Mouse (Mus musculus) adrenal gland, adult 18-20 months (tissue): ENCODE measurements around the gene Bpifb1. TPM values are rescaled to one million over a fixed set of nuclear protein-coding genes. Genes with fewer than 3 reads are reported as not detected.
"Not testable (repeated sequence)": the region's sequence is repeated elsewhere in the genome, so short reads cannot be mapped to it uniquely, and the experiment has no call there.

Source experiments
- DNase-seq, 2 experiments: peaks; one replicate each; pipeline ENCODE4 v3.0.0; 2021 to 2022; ENCODE audit warnings: low spot score in 2 of 2
- long read RNA-seq, 2 experiments: library from polyadenylated mRNA; stranded (forward); transcript quantifications; one replicate each; pipeline ENCODE4 v2.0.0; 2021
- total RNA-seq, 2 experiments: library from RNA; stranded (reverse); gene quantifications; 1 replicate in 1 of 2; 2 replicates in 1 of 2; pipeline ENCODE4 v1.2.3; 2021

Gene Bpifb1
- total RNA-seq, result not detected
- long read RNA-seq, experiment 1, result 0 reads
- long read RNA-seq, experiment 2, result 0 reads

- no peak for DNase-seq
Measured at GRCm38 (mm10) chr2:154190546-154191258, at the start of gene Bpifb1. Gene Bpifb1, plus strand, starts transcription at chr2:154190818.

DNA sequence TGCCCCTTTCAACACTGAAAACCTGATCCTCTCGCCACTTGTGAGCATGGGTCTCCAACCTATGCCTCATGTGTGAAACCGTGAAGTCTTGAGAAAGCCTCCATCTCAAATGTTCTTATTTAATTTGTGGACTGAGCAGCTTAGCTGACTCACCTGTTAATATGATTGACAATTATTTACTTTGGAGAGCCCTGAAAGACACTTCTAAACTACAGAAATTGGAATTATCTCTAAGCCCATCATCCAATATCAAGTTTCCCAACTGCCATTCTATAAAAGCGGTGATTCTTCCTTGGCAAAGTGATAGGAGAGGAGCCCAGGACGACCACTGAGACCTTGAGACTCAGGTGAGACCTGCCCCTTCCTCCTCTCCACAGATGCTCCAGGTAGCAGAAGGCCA is 48.0 kb upstream of the Bpifb1 start, which contains the start of gene Bpifa1:
Bpifa1 (plus strand) TSS at position 301 of the 400 bp plus-strand sequence.
- DNase-seq, result no peak

- no peak for DNase-seq
Measured at GRCm38 (mm10) chr2:154143735-154144134, 46.9 kb upstream of the Bpifb1 start.

- DNase-seq, result no peak
Measured at GRCm38 (mm10) chr2:154147496-154147895, 43.1 kb upstream of the Bpifb1 start.

- DNase-seq, result peak; percentile 45 to 53
Measured at GRCm38 (mm10) chr2:154158433-154158832, 32.2 kb upstream of the Bpifb1 start.

DNA sequence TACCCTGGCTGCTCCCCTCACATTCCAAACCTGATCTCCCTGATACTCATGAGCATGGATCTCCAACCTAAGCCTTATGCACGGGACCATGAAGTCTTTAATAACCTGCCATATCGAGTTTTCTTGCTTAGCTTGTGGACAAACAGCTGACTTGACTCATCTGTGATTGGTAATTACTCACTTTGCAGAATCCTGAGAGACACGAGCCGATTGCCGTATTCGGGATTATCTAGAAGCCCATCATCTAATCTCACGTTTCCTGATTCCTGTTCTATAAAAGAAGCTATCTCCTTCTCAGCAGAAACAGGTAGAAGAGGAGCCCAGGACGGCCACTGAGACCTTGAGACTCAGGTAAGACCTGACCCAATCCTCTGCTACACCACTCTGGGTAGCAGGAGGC is 28.3 kb upstream of the Bpifb1 start, which contains the start of gene Bpifa5:
Bpifa5 (plus strand) TSS at position 301 of the 400 bp plus-strand sequence.
- DNase-seq, result no peak

GRCm38 (mm10) chr2:154163306-154163705 is 27.3 kb upstream of the Bpifb1 start:
- no peak for DNase-seq

- DNase-seq, result no peak
Measured at GRCm38 (mm10) chr2:154169172-154169571, 21.4 kb upstream of the Bpifb1 start.

GRCm38 (mm10) chr2:154171621-154172020 is 19.0 kb upstream of the Bpifb1 start:
- no peak for DNase-seq

GRCm38 (mm10) chr2:154173313-154173712 is 17.3 kb upstream of the Bpifb1 start:
- no peak for DNase-seq

DNA sequence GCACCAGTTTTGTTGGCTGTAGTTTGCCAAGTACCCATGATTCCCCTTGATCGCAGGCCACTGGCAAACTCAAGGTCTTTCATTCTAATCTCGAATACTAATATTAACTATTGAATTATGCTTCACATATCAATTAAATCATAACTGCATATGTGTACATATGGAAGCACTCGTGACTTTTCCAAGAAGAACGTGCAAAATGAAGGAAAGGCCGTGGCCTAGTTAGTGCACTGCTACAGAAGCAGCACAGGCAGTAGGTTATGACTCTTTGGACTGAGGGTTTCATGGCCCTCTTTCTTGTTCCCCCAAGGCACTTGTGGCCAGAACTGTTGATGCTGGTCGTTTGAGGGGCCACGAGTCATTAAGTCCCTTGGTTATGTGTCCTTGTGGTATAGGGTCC is 8.7 kb upstream of the Bpifb1 start:
- not testable (repeated sequence) for DNase-seq

DNA sequence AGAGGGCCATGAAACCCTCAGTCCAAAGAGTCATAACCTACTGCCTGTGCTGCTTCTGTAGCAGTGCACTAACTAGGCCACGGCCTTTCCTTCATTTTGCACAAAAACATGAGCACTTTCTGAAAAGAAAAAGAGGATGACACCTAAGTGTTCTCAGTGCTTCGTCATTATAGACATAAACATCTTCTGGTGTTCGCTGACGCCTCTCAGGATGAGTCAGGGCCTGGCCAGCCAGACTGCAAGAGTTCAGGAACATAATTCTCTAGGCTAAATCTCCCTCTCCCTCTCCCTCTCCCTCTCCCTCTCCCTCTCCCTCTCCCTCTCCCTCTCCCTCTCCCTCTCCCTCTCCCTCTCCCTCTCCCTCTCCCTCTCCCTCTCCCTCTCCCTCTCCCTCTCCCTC is 7.6 kb upstream of the Bpifb1 start:
- not testable (repeated sequence) for DNase-seq

DNA sequence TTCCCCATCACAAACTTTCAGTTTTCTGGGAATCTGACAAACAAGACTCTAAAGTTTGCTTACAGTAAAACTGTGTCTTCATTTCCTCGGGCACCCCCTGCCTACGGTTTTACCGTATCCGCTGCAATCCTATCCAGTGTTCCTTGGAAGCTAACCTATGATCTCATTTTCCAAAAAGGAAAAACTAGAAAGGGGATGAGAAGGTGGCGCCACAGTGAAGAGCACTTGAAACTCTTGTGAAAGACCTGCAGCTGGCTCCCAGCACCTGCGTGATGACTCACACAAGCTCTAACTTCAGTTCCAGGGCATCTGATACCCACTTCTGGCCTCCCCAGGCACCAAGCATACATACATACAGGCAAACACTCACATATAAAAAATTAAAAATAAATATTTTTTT is 5.3 kb upstream of the Bpifb1 start:
- DNase-seq, result no peak

- DNase-seq, result no peak
Measured at GRCm38 (mm10) chr2:154185748-154186147, 4.9 kb upstream of the Bpifb1 start.

GRCm38 (mm10) chr2:154187468-154187867 is 3.1 kb upstream of the Bpifb1 start:
- no peak for DNase-seq

- no peak for DNase-seq
Measured at GRCm38 (mm10) chr2:154189877-154190434, 662 bp upstream of the Bpifb1 start.

GRCm38 (mm10) chr2:154192141-154192540 is 1.5 kb downstream of the Bpifb1 start:
- DNase-seq, result no peak

DNA sequence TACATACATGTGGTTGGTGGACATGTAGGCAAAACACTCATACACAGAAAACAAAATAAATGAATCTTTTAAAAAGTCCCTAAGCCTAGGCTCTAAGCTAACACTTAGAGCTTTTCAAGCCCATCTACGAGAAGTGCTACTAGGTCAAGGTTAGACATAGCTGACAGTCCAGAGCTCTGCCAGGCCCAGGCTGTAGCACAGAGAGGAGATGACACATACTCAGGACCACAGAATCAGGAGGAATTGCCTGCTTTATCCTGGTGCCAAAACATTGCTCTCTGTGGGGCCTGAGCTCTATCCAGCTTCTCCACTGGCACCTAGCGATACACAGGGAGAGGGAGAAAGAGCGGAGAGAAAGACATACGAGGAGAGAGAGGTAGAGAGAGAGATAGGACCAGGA is 2.5 kb downstream of the Bpifb1 start:
- no peak for DNase-seq

GRCm38 (mm10) chr2:154193994-154194504 is 3.4 kb downstream of the Bpifb1 start:
- DNase-seq, result no peak

- no peak for DNase-seq
Measured at GRCm38 (mm10) chr2:154197036-154197435, 6.4 kb downstream of the Bpifb1 start.

GRCm38 (mm10) chr2:154204630-154205029 is 14.0 kb downstream of the Bpifb1 start:
- no peak for DNase-seq

DNA sequence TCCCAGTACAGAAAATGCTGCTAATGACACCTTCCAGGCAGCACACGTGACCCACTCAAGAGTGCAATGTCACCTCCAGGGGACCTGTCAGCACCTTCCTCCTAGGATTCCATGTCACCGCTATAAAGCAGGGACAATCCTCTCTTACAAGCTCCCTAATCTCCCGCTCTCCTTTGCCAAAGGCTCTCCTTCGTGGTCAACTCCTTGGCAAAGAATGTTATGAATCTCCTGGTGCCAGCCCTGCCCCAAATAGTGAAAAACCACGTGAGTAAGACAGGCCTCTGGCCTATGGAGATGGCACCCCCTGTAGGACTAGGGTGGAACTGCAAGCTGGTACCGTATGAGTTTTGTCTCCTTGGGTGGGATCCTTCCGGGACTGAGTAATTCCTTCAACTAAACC is 16.3 kb downstream of the Bpifb1 start:
- peak; percentile 57 to 62 for DNase-seq
